Mouse (Mus musculus) hindbrain, embryonic 12.5 days (tissue): ENCODE data around the gene Anpep. TPM values are rescaled to one million over a fixed set of nuclear protein-coding genes. Genes with fewer than 3 reads are reported as not detected.
"Not testable (repeated sequence)": the region's sequence is repeated elsewhere in the genome, so short reads cannot be mapped to it uniquely, and the experiment has no call there.

Source experiments
- ATAC-seq: fragments of 200-750 bp; cut with Nextera tagmentation; 2 replicates; pipeline ENCODE4 v1.8.0; 2017; ENCODE audit warnings: moderate TSS enrichment; ENCODE audit not compliant: low FRiP score
- H3K27ac ChIP-seq: fragments of 300-500 bp; sonication (generic); 2 replicates; pipeline ENCODE4 v1.5.1; 2016; ENCODE audit warnings: mild to moderate bottlenecking
- H3K27me3 ChIP-seq: fragments of 300-500 bp; sonication (generic); 2 replicates; pipeline ENCODE4 v1.6.1; 2016; ENCODE audit warnings: mild to moderate bottlenecking
- H3K36me3 ChIP-seq: fragments of 300-500 bp; sonication (generic); 2 replicates; pipeline ENCODE4 v1.6.1; 2016; ENCODE audit warnings: mild to moderate bottlenecking
- H3K4me1 ChIP-seq: fragments of 300-500 bp; sonication (generic); 2 replicates; pipeline ENCODE4 v1.6.1; 2016
- H3K4me2 ChIP-seq: fragments of 300-500 bp; sonication (generic); replicated peaks from 2 replicates; pipeline ENCODE4 v1.6.1; 2016; ENCODE audit warnings: mild to moderate bottlenecking
- H3K4me3 ChIP-seq: fragments of 300-500 bp; sonication (generic); 2 replicates; pipeline ENCODE4 v1.5.1; 2016; ENCODE audit warnings: mild to moderate bottlenecking
- H3K9ac ChIP-seq: fragments of 300-500 bp; sonication (generic); 2 replicates; pipeline ENCODE4 v1.6.1; 2016; ENCODE audit warnings: mild to moderate bottlenecking, moderate library complexity
- H3K9me3 ChIP-seq: fragments of 300-500 bp; sonication (generic); replicated peaks from 2 replicates; pipeline ENCODE4 v1.6.1; 2016; ENCODE audit warnings: mild to moderate bottlenecking
- WGBS: fragments of 180-500 bp; shearing (Covaris S2); methylation state at CpG from one replicate; pipeline ENCODE4 v1.1.7; 2016; 5-methylcytosine and 5-hydroxymethylcytosine counted together
- polyA plus RNA-seq: library from polyadenylated mRNA; unstranded; fragments of >200 nt; fragmentation: Nextera tagmentation; extraction: Ambion mirVana; gene quantifications from 2 replicates; pipeline ENCODE4 v1.2.1, GENCODE M21; 2016

Gene Anpep
- polyA plus RNA-seq, 1 experiment from 2014 or later = 3.5 TPM

GRCm38 (mm10) chr7:79799048-79799447 is 61.8 kb downstream of the Anpep start:
- H3K9me3 ChIP-seq = no peaks in the 10 kb centered on the region
- 6% methylated on average over 8 of the region's 8 CpGs for WGBS
- ATAC-seq = no peak

GRCm38 (mm10) chr7:79798606-79799005 is 62.3 kb downstream of the Anpep start:
- H3K27me3 ChIP-seq = peaks cover 30% of the 10 kb centered on the region
- H3K36me3 ChIP-seq = no peaks in the 10 kb centered on the region
- no peaks in the 10 kb centered on the region for H3K4me1 ChIP-seq
- H3K4me3 ChIP-seq = no peak overlapping the region
- H3K9me3 ChIP-seq = no peaks in the 10 kb centered on the region
- no peak overlapping the region for H3K27ac ChIP-seq
- WGBS = 34% methylated on average over 5 of the region's 5 CpGs
- no peak for ATAC-seq
- H3K4me2 ChIP-seq = no peak overlapping the region
- H3K9ac ChIP-seq = no peak overlapping the region

More at GRCm38 (mm10) chr7:79799048-79799447, 61.8 kb downstream of the Anpep start:
- H3K27me3 ChIP-seq = peaks cover 25% of the 10 kb centered on the region
- no peaks in the 10 kb centered on the region for H3K4me1 ChIP-seq
- no peak overlapping the region for H3K9ac ChIP-seq
- no peaks in the 10 kb centered on the region for H3K36me3 ChIP-seq
- H3K4me2 ChIP-seq = no peak overlapping the region
- no peak overlapping the region for H3K27ac ChIP-seq
- H3K4me3 ChIP-seq = no peak overlapping the region

- no peak for ATAC-seq
- no peaks in the 10 kb centered on the region for H3K9me3 ChIP-seq
- H3K36me3 ChIP-seq = no peaks in the 10 kb centered on the region
- WGBS = 76% methylated on average over 6 of the region's 6 CpGs
- H3K4me1 ChIP-seq = peaks cover 15% of the 10 kb centered on the region
- no peak within 1 kb of the TSS for H3K27ac ChIP-seq
- peak within 1 kb of the TSS; percentile 33; the same call in 1 of the 2 replicates for H3K9ac ChIP-seq
- H3K4me2 ChIP-seq = peak within 1 kb of the TSS; percentile 66
- H3K4me3 ChIP-seq = peak within 1 kb of the TSS; percentile 40
- H3K27me3 ChIP-seq = peaks cover 71% of the 10 kb centered on the region
These were observed 67.2 kb downstream of the Anpep start, which contains the start of gene Mesp1 for GRCm38 (mm10) chr7:79793688-79794087. Mesp1 (minus strand) TSS chr7:79793788.

GRCm38 (mm10) chr7:79792635-79793421 is 68.0 kb downstream of the Anpep start:
- ATAC-seq = peak; percentile 33; the same call in 1 of the 2 replicates
- peak overlapping the region; percentile 33; the same call in 1 of the 2 replicates for H3K9ac ChIP-seq
- WGBS = 3% methylated on average over 80 of the region's 80 CpGs
- no peaks in the 10 kb centered on the region for H3K9me3 ChIP-seq
- no peak overlapping the region for H3K27ac ChIP-seq
- H3K36me3 ChIP-seq = no peaks in the 10 kb centered on the region
- H3K4me2 ChIP-seq = peak overlapping the region; percentile 66
- peak overlapping the region; percentile 40 for H3K4me3 ChIP-seq
- peaks cover 15% of the 10 kb centered on the region for H3K4me1 ChIP-seq
- H3K27me3 ChIP-seq = peaks cover 74% of the 10 kb centered on the region

GRCm38 (mm10) chr7:79789812-79790211 is 71.0 kb downstream of the Anpep start:
- H3K9me3 ChIP-seq, ATAC-seq, H3K36me3 ChIP-seq, H3K9ac ChIP-seq, H3K4me3 ChIP-seq, H3K27ac ChIP-seq, H3K4me2 ChIP-seq: not testable (repeated sequence)
- peaks cover 15% of the 10 kb centered on the region for H3K4me1 ChIP-seq
- 43% methylated on average over 2 of the region's 2 CpGs for WGBS
- peaks cover 77% of the 10 kb centered on the region for H3K27me3 ChIP-seq

GRCm38 (mm10) chr7:79786295-79786694 is 74.6 kb downstream of the Anpep start:
- Histone ChIP-seq H3K4me1 (peaks cover 3% of the 10 kb centered on the region), H3K9me3 (no peaks in the 10 kb centered on the region), H3K27ac (no peak overlapping the region), H3K4me2 (no peak overlapping the region), H3K4me3 (no peak overlapping the region), H3K36me3 (no peaks in the 10 kb centered on the region), H3K9ac (no peak overlapping the region), H3K27me3 (peaks cover 41% of the 10 kb centered on the region)
- ATAC-seq = 0 out of 2 replicates have a peak, but pooled peaks have one; percentile 52
- 23% methylated on average over 6 of the region's 6 CpGs for WGBS

- H3K36me3 ChIP-seq = no peaks in the 10 kb centered on the region
- 77% methylated on average over 2 of the region's 2 CpGs for WGBS
- no peak for ATAC-seq
- 0 out of 2 replicates have a peak, but pooled peaks cover 2% of the 10 kb centered on the region for H3K4me1 ChIP-seq
- H3K4me3 ChIP-seq = no peak overlapping the region
- no peaks in the 10 kb centered on the region for H3K9me3 ChIP-seq
- H3K27me3 ChIP-seq = peaks cover 19% of the 10 kb centered on the region
- H3K27ac ChIP-seq = no peak overlapping the region
- no peak overlapping the region for H3K4me2 ChIP-seq
- no peak overlapping the region for H3K9ac ChIP-seq
These were observed 78.4 kb downstream of the Anpep start for GRCm38 (mm10) chr7:79782516-79782855.

- Histone ChIP-seq H3K36me3 (no peaks in the 10 kb centered on the region), H3K4me2 (no peak overlapping the region), H3K9ac (no peak overlapping the region), H3K9me3 (no peaks in the 10 kb centered on the region), H3K4me3 (no peak overlapping the region), H3K4me1 (0 out of 2 replicates have a peak, but pooled peaks cover 2% of the 10 kb centered on the region), H3K27me3 (peaks cover 13% of the 10 kb centered on the region), H3K27ac (no peak overlapping the region)
- WGBS = 76% methylated on average over 11 of the region's 11 CpGs
- no peak for ATAC-seq
These were observed 78.9 kb downstream of the Anpep start for GRCm38 (mm10) chr7:79781826-79782515.

GRCm38 (mm10) chr7:79780647-79781626 is 79.9 kb downstream of the Anpep start:
- Histone ChIP-seq H3K4me1 (0 out of 2 replicates have a peak, but pooled peaks cover 2% of the 10 kb centered on the region), H3K36me3 (no peaks in the 10 kb centered on the region), H3K9me3 (no peaks in the 10 kb centered on the region), H3K4me2 (peak overlapping the region; percentile 37), H3K4me3 (no peak overlapping the region), H3K27ac (no peak overlapping the region), H3K27me3 (peaks cover 13% of the 10 kb centered on the region), H3K9ac (no peak overlapping the region)
- ATAC-seq = 0 out of 2 replicates have a peak, but pooled peaks have one; percentile 40
- 30% methylated on average over 16 of the region's 16 CpGs for WGBS
